ENCODE assay signal across 32 mouse cellular contexts in the genomic region with DNA sequence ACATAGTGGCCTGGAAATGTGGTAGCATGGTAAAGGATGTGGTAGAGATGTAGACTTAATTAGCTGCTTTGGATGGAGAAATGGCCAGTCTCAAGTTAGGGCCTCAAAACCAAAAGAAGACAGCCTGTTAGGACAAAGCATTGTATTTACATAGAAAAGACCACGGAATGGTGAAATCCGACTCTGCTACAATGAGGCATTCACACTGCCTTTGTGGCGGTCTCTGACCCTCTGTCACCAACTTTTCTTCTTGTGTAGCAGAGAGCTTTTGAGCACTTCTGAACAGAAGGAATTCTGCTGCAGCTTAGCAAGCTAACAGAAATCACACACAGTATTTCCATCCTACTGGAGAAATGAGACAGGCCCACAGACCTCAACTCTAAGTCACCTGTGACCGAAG.
DNase-seq lines count a peak whose midpoint lies in the region; ATAC-seq and TF ChIP-seq lines count a peak whose summit lies in the region.
"Had no signal": no experiment of that assay in that cellular context is flagged by ENCODE, and none has a peak within 500 bp of the region (broad histone marks: within the 10 kb centered on the region; RNA-seq: fewer than 3 reads in every experiment).

No protein-coding gene starts in this region.

- H3K4me1 ChIP-seq in forebrain, embryonic 10.5 days = peaks cover 17% of the 10 kb centered on the region
- no peaks in the 10 kb centered on the region for H3K4me1 ChIP-seq in forebrain, embryonic 16.5 days (replicated peaks; ENCODE audit: control insufficient read depth, insufficient read depth, low read length)
- H3K4me1 ChIP-seq in heart, embryonic 16.5 days (ENCODE audit: control insufficient read depth, insufficient read depth, low read length) = peaks cover 3% of the 10 kb centered on the region
- H3K4me1 ChIP-seq in heart, adult 2 months (ENCODE audit: control insufficient read depth, insufficient read depth, low read length) = no peaks in the 10 kb centered on the region
- H3K4me1 ChIP-seq in midbrain, embryonic 11.5 days (ENCODE audit: control insufficient read depth, insufficient read depth, low read length) = peaks cover 10% of the 10 kb centered on the region
- H3K4me1 ChIP-seq in midbrain, postnatal 0 days (ENCODE audit: insufficient read depth, low read length) = no peaks in the 10 kb centered on the region
- H3K4me1 ChIP-seq: embryonic facial prominence, embryonic 12.5 days; hindbrain, embryonic 15.5 days; intestine, embryonic 15.5 days; limb, embryonic 15.5 days; neural tube, embryonic 15.5 days had no signal

- H3K9me3 ChIP-seq in forebrain, embryonic 10.5 days = no peaks in the 10 kb centered on the region
- H3K9me3 ChIP-seq in forebrain, embryonic 16.5 days (ENCODE audit: control insufficient read depth, low read length) = no peaks in the 10 kb centered on the region
- no peaks in the 10 kb centered on the region for H3K9me3 ChIP-seq in heart, embryonic 16.5 days (replicated peaks; ENCODE audit: control insufficient read depth, low read length)
- H3K9me3 ChIP-seq in midbrain, embryonic 11.5 days (ENCODE audit: control insufficient read depth, low read length) = no peaks in the 10 kb centered on the region
- no peaks in the 10 kb centered on the region for H3K9me3 ChIP-seq in midbrain, postnatal 0 days (ENCODE audit: low read length)
- H3K9me3 ChIP-seq: embryonic facial prominence, embryonic 12.5 days; intestine, embryonic 15.5 days; limb, embryonic 10.5 days; limb, embryonic 15.5 days; neural tube, embryonic 15.5 days had no signal

- WGBS in forebrain, embryonic 10.5 days = 35% methylated on average over 4 of the region's 4 CpGs
- WGBS in forebrain, embryonic 16.5 days = 30% methylated on average over 4 of the region's 4 CpGs
- WGBS in heart, embryonic 16.5 days = 53% methylated on average over 4 of the region's 4 CpGs
- WGBS in heart, adult 2 months = 84% methylated on average over 4 of the region's 4 CpGs
- WGBS in midbrain, embryonic 11.5 days = 34% methylated on average over 4 of the region's 4 CpGs
- WGBS in midbrain, postnatal 0 days = 39% methylated on average over 4 of the region's 4 CpGs

- DNase-seq in forebrain, embryonic 10.5 days (ENCODE audit: extremely low spot score, low spot score) = no peak
- no peak for DNase-seq in heart, adult 2 months
- DNase-seq in midbrain, embryonic 11.5 days (ENCODE audit: low spot score, missing footprints) = no peak
- no peak for DNase-seq in midbrain, postnatal 0 days (ENCODE audit: low spot score)
- peak; percentile 9 for DNase-seq in embryo, embryonic 9.5 days (ENCODE audit: extremely low spot score)
- no peak for DNase-seq in adrenal gland, adult (ENCODE audit: inconsistent age in 2 of 2, low spot score in 1 of 2)
- DNase-seq: adrenal gland, postnatal 25 days; cerebellum, adult 11-12 months; cerebellum, adult 9-11 months; gastrocnemius, postnatal 10 days; heart, postnatal 4 days; kidney, adult 2 months; kidney, postnatal 4 days; layer of hippocampus, postnatal 36 days; lung, embryonic 14.5 days; lung, postnatal 14 days; retina, postnatal 1 day; spleen, adult 18-20 months; thymus, postnatal 14 days had no signal

- H3K4me2 ChIP-seq in forebrain, embryonic 16.5 days (ENCODE audit: low read length) = no peak overlapping the region
- H3K4me2 ChIP-seq in heart, embryonic 16.5 days (ENCODE audit: low read depth, low read length) = peak overlapping the region; percentile 57; the same call in 1 of the 2 replicates
- H3K4me2 ChIP-seq in midbrain, embryonic 11.5 days = no peak overlapping the region
- H3K4me2 ChIP-seq in midbrain, postnatal 0 days (ENCODE audit: low read depth, low read length, poor library complexity, severe bottlenecking) = no peak overlapping the region
- H3K4me2 ChIP-seq: embryonic facial prominence, embryonic 12.5 days; hindbrain, embryonic 15.5 days; limb, embryonic 15.5 days; neural tube, embryonic 15.5 days had no signal

- TF ChIP-seq EP300 in heart, adult 2 months (IDR thresholded peaks at IDR 0.05; ENCODE audit: insufficient read depth, low read depth, low read length) = no peak

- no peak for TF ChIP-seq CTCF in heart, adult 2 months (IDR thresholded peaks at IDR 0.05)
- no peak for TF ChIP-seq CTCF in midbrain, postnatal 0 days (IDR thresholded peaks at IDR 0.05)

- H3K79me2 ChIP-seq in heart, adult 2 months (replicated peaks; ENCODE audit: control insufficient read depth, insufficient read depth, low read length) = no peaks in the 10 kb centered on the region

- no peaks in the 10 kb centered on the region for H3K36me3 ChIP-seq in forebrain, embryonic 10.5 days (replicated peaks)
- H3K36me3 ChIP-seq in forebrain, embryonic 16.5 days (ENCODE audit: control insufficient read depth, insufficient read depth) = no peaks in the 10 kb centered on the region
- H3K36me3 ChIP-seq in heart, embryonic 16.5 days (ENCODE audit: control insufficient read depth, insufficient read depth) = no peaks in the 10 kb centered on the region
- no peaks in the 10 kb centered on the region for H3K36me3 ChIP-seq in heart, adult 2 months (ENCODE audit: control insufficient read depth, insufficient read depth, low read length)
- H3K36me3 ChIP-seq in midbrain, embryonic 11.5 days (ENCODE audit: control insufficient read depth, insufficient read depth, low read length) = no peaks in the 10 kb centered on the region
- no peaks in the 10 kb centered on the region for H3K36me3 ChIP-seq in midbrain, postnatal 0 days (ENCODE audit: insufficient read depth, low read length)
- H3K36me3 ChIP-seq: embryonic facial prominence, embryonic 12.5 days; G1E; hindbrain, embryonic 15.5 days; intestine, embryonic 15.5 days; limb, embryonic 10.5 days; limb, embryonic 15.5 days; neural tube, embryonic 15.5 days had no signal

- no peak for ATAC-seq in forebrain, embryonic 16.5 days
- ATAC-seq in heart, embryonic 16.5 days (replicated peaks; ENCODE audit: extremely low read depth, insufficient read depth, low FRiP score) = no peak
- ATAC-seq in midbrain, embryonic 11.5 days (ENCODE audit: low FRiP score) = peak; percentile 50; the same call in 1 of the 2 replicates
- no peak for ATAC-seq in midbrain, postnatal 0 days (ENCODE audit: low FRiP score)
- ATAC-seq: intestine, embryonic 15.5 days; Patski had no signal

- H3K9ac ChIP-seq in forebrain, embryonic 16.5 days (replicated peaks; ENCODE audit: low read depth, low read length) = no peak overlapping the region
- H3K9ac ChIP-seq in heart, embryonic 16.5 days (ENCODE audit: low read length) = no peak overlapping the region
- H3K9ac ChIP-seq in heart, adult 2 months (ENCODE audit: low read depth, low read length) = no peak overlapping the region
- H3K9ac ChIP-seq in midbrain, embryonic 11.5 days (ENCODE audit: low read length) = no peak overlapping the region
- no peak overlapping the region for H3K9ac ChIP-seq in midbrain, postnatal 0 days (replicated peaks; ENCODE audit: low read length, poor library complexity, severe bottlenecking)
- H3K9ac ChIP-seq: embryonic facial prominence, embryonic 12.5 days; hindbrain, embryonic 15.5 days; intestine, embryonic 15.5 days; limb, embryonic 15.5 days; liver, embryonic 14.5 days; lung, embryonic 14.5 days; neural tube, embryonic 15.5 days had no signal

- H3K27me3 ChIP-seq in forebrain, embryonic 10.5 days (ENCODE audit: poor library complexity, severe bottlenecking) = no peaks in the 10 kb centered on the region
- no peaks in the 10 kb centered on the region for H3K27me3 ChIP-seq in forebrain, embryonic 16.5 days (replicated peaks; ENCODE audit: control insufficient read depth, insufficient read depth, low read length)
- no peaks in the 10 kb centered on the region for H3K27me3 ChIP-seq in heart, embryonic 16.5 days (ENCODE audit: control insufficient read depth, insufficient read depth, low read length)
- H3K27me3 ChIP-seq in heart, adult 2 months (ENCODE audit: control insufficient read depth, insufficient read depth, low read length) = no peaks in the 10 kb centered on the region
- no peaks in the 10 kb centered on the region for H3K27me3 ChIP-seq in midbrain, embryonic 11.5 days (ENCODE audit: control insufficient read depth, insufficient read depth, low read length)
- H3K27me3 ChIP-seq in midbrain, postnatal 0 days (ENCODE audit: insufficient read depth, low read length) = no peaks in the 10 kb centered on the region; the same call in 1 of the 2 replicates
- H3K27me3 ChIP-seq: CH12.LX; embryonic facial prominence, embryonic 12.5 days; hindbrain, embryonic 15.5 days; intestine, embryonic 15.5 days; limb, embryonic 15.5 days; neural tube, embryonic 15.5 days had no signal

- no peak for TF ChIP-seq POLR2A in heart, adult 2 months (IDR thresholded peaks at IDR 0.05; ENCODE audit: insufficient read depth, low read depth, low read length)

- peak overlapping the region; percentile 11; the same call in 1 of the 2 replicates for H3K27ac ChIP-seq in forebrain, embryonic 10.5 days
- H3K27ac ChIP-seq in forebrain, embryonic 16.5 days (ENCODE audit: low read length) = no peak overlapping the region
- H3K27ac ChIP-seq in heart, embryonic 16.5 days (ENCODE audit: low read length) = no peak overlapping the region
- H3K27ac ChIP-seq in heart, adult 2 months = no peak overlapping the region
- H3K27ac ChIP-seq in midbrain, embryonic 11.5 days (ENCODE audit: low read depth, low read length) = no peak overlapping the region
- H3K27ac ChIP-seq in midbrain, postnatal 0 days (ENCODE audit: low read depth, low read length) = no peak overlapping the region
- H3K27ac ChIP-seq: embryonic facial prominence, embryonic 12.5 days; hindbrain, embryonic 15.5 days; intestine, embryonic 15.5 days; kidney, postnatal 0 days; limb, embryonic 10.5 days; limb, embryonic 15.5 days; liver, embryonic 14.5 days; neural tube, embryonic 15.5 days had no signal

- no peak overlapping the region for H3K4me3 ChIP-seq in forebrain, embryonic 10.5 days
- no peak overlapping the region for H3K4me3 ChIP-seq in forebrain, embryonic 16.5 days (replicated peaks; ENCODE audit: low read length)
- no peak overlapping the region for H3K4me3 ChIP-seq in heart, embryonic 16.5 days (ENCODE audit: low read length)
- no peak overlapping the region for H3K4me3 ChIP-seq in heart, adult 2 months
- H3K4me3 ChIP-seq in midbrain, embryonic 11.5 days (ENCODE audit: low read depth, low read length) = no peak overlapping the region
- H3K4me3 ChIP-seq in midbrain, postnatal 0 days (ENCODE audit: low read depth, low read length) = no peak overlapping the region
- H3K4me3 ChIP-seq: embryonic facial prominence, embryonic 12.5 days; hindbrain, embryonic 15.5 days; intestine, embryonic 15.5 days; limb, embryonic 10.5 days; limb, embryonic 15.5 days; neural tube, embryonic 15.5 days had no signal

- intact Hi-C loops in heart, adult 2 months (cut with DNase I) = no loop called here
